Mouse (Mus musculus) midbrain, postnatal 0 days (tissue): Measurements from ENCODE around the gene 9530068E07Rik. TPM values are rescaled to one million over a fixed set of nuclear protein-coding genes. Genes with fewer than 3 reads are reported as not detected.

ENCODE experiments used
- ATAC-seq: fragments of 200-750 bp; cut with Nextera tagmentation; 2 replicates; pipeline ENCODE4 v1.8.0; 2017; ENCODE audit warnings: moderate number of reproducible peaks, mild to moderate bottlenecking, moderate TSS enrichment, moderate library complexity; ENCODE audit not compliant: low FRiP score
- DNase-seq: peaks from one replicate; pipeline ENCODE4 v3.0.0-alpha.2; 2015; ENCODE audit warnings: low spot score
- H3K27ac ChIP-seq: fragments of 300-500 bp; sonication (generic); 2 replicates; pipeline ENCODE4 v1.5.1; 2014; ENCODE audit warnings: low read depth, mild to moderate bottlenecking, low read length, mixed read lengths
- H3K27me3 ChIP-seq: fragments of 300-500 bp; sonication (generic); 2 replicates; pipeline ENCODE4 v1.6.1; 2014; ENCODE audit warnings: low read length, control low read depth, mixed read lengths; ENCODE audit not compliant: insufficient read depth
- H3K36me3 ChIP-seq: fragments of 300-500 bp; sonication (generic); 2 replicates; pipeline ENCODE4 v1.6.1; 2014; ENCODE audit warnings: low read length, control low read depth, mixed read lengths; ENCODE audit not compliant: insufficient read depth
- H3K4me1 ChIP-seq: fragments of 300-500 bp; sonication (generic); 2 replicates; pipeline ENCODE4 v1.6.1; 2014; ENCODE audit warnings: mild to moderate bottlenecking, control low read depth, antibody characterized with exemption, low read length, mixed read lengths; ENCODE audit not compliant: insufficient read depth
- H3K4me2 ChIP-seq: fragments of 300-500 bp; sonication (generic); 2 replicates; pipeline ENCODE4 v1.6.1; 2014; ENCODE audit warnings: low read depth, mild to moderate bottlenecking, low read length, mixed read lengths; ENCODE audit not compliant: poor library complexity, severe bottlenecking
- H3K4me3 ChIP-seq: fragments of 300-500 bp; sonication (generic); 2 replicates; pipeline ENCODE4 v1.5.1; 2014; ENCODE audit warnings: low read depth, mild to moderate bottlenecking, low read length, moderate library complexity
- H3K9ac ChIP-seq: fragments of 300-500 bp; sonication (generic); replicated peaks from 2 replicates; pipeline ENCODE4 v1.6.1; 2014; ENCODE audit warnings: mild to moderate bottlenecking, low read length, moderate library complexity, mixed read lengths; ENCODE audit not compliant: poor library complexity, severe bottlenecking
- H3K9me3 ChIP-seq: fragments of 300-500 bp; sonication (generic); 2 replicates; pipeline ENCODE4 v1.6.1; 2016; ENCODE audit warnings: low read length, control low read depth
- CTCF ChIP-seq: IDR thresholded peaks from 2 replicates; pipeline ENCODE4 v1.5.1; 2016; ENCODE audit warnings: antibody characterized with exemption, mild to moderate bottlenecking
- WGBS: fragments of 180-500 bp; shearing (Covaris S2); extraction: QIAGEN DNeasy Blood & Tissue Kit; methylation state at CpG from one replicate; pipeline ENCODE4 v1.1.7; 2014; 5-methylcytosine and 5-hydroxymethylcytosine counted together
- polyA plus RNA-seq: library from polyadenylated mRNA; unstranded; fragments of >200 nt; fragmentation: Nextera tagmentation; extraction: Ambion mirVana; gene quantifications from 2 replicates; pipeline ENCODE4 v1.2.1, GENCODE M21; 2015
- total RNA-seq: library from RNA; depleted of rRNA; stranded (reverse); fragments of >200 nt; gene quantifications from 2 replicates; pipeline ENCODE4 v1.2.3, GENCODE M21; 2014

Gene 9530068E07Rik
- total and polyA plus RNA-seq, 2 experiments from 2014 or later: 127 to 134 TPM

- no peak overlapping the region for H3K9ac ChIP-seq
- WGBS: 80% methylated on average over 1 of the region's 1 CpGs
- H3K9me3 ChIP-seq: no peaks in the 10 kb centered on the region
- H3K4me3 ChIP-seq: no peak overlapping the region
- no peak overlapping the region for H3K27ac ChIP-seq
- ATAC-seq: no peak
- no peak overlapping the region for H3K4me2 ChIP-seq
- no peak for TF ChIP-seq CTCF
- DNase-seq: no peak
- H3K36me3 ChIP-seq: peaks cover 22% of the 10 kb centered on the region
- no peaks in the 10 kb centered on the region for H3K4me1 ChIP-seq
- H3K27me3 ChIP-seq: no peaks in the 10 kb centered on the region
Measured at GRCm38 (mm10) chr11:52402566-52402965, 6.3 kb downstream of the 9530068E07Rik start.

GRCm38 (mm10) chr11:52404209-52404608 is 8.0 kb downstream of the 9530068E07Rik start:
- 95% methylated on average over 5 of the region's 5 CpGs for whole genome bisulfite sequencing
- no peak overlapping the region for H3K4me3 ChIP-seq
- H3K27me3 ChIP-seq: no peaks in the 10 kb centered on the region
- no peak overlapping the region for H3K9ac ChIP-seq
- H3K27ac ChIP-seq: no peak overlapping the region
- peaks cover 37% of the 10 kb centered on the region for H3K36me3 ChIP-seq
- ATAC-seq (no peak), DNase-seq (no peak)
- TF ChIP-seq CTCF: no peak
- H3K4me1 ChIP-seq: no peaks in the 10 kb centered on the region
- no peaks in the 10 kb centered on the region for H3K9me3 ChIP-seq
- H3K4me2 ChIP-seq: no peak overlapping the region

DNA sequence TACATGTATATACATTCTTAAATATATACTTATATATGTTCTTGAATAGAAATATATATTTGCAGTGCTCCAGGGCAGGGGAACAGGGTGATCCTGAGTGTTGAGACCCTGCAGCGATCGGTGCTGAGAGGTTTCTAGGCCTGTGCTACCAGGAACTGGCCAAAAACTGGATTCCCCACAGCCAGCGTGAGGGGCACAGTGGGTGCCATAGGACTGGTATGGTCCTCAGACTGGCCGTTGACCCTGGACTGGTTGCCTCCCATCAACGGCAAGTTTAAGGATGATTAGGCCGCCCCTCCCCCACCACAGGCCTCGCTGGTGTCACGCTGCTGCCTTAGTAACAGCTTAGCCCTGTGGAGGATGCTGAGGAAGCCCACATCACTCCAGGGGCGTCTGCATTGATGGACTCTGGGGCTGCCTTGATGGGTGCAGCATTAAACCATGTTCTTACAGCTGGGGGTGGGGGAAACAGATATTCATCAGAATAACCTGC is 9.0 kb downstream of the 9530068E07Rik start:
- Histone ChIP-seq H3K36me3 (peaks cover 38% of the 10 kb centered on the region), H3K27me3 (no peaks in the 10 kb centered on the region), H3K4me3 (no peak overlapping the region), H3K4me2 (no peak overlapping the region), H3K9ac (no peak overlapping the region), H3K9me3 (no peaks in the 10 kb centered on the region), H3K27ac (no peak overlapping the region), H3K4me1 (no peaks in the 10 kb centered on the region)
- DNase-seq (no peak), ATAC-seq (no peak)
- no peak for TF ChIP-seq CTCF
- 71% methylated on average over 9 of the region's 9 CpGs for WGBS

- H3K27me3 ChIP-seq: no peaks in the 10 kb centered on the region
- DNase-seq (no peak), ATAC-seq (no peak)
- peaks cover 25% of the 10 kb centered on the region for H3K36me3 ChIP-seq
- WGBS: 84% methylated on average over 5 of the region's 5 CpGs
- no peak overlapping the region for H3K27ac ChIP-seq
- H3K4me2 ChIP-seq: no peak overlapping the region
- no peak overlapping the region for H3K4me3 ChIP-seq
- no peaks in the 10 kb centered on the region for H3K4me1 ChIP-seq
- no peaks in the 10 kb centered on the region for H3K9me3 ChIP-seq
- TF ChIP-seq CTCF: no peak
- no peak overlapping the region for H3K9ac ChIP-seq
Measured at GRCm38 (mm10) chr11:52409316-52409715, 13.1 kb downstream of the 9530068E07Rik start.

- no peak overlapping the region for H3K27ac ChIP-seq
- H3K4me2 ChIP-seq: no peak overlapping the region
- no peak for TF ChIP-seq CTCF
- no peak for ATAC-seq
- WGBS: 78% methylated on average over 5 of the region's 5 CpGs
- H3K27me3 ChIP-seq: no peaks in the 10 kb centered on the region
- no peak overlapping the region for H3K9ac ChIP-seq
- no peaks in the 10 kb centered on the region for H3K9me3 ChIP-seq
- no peak overlapping the region for H3K4me3 ChIP-seq
- H3K4me1 ChIP-seq: no peaks in the 10 kb centered on the region
- no peak for DNase-seq
- no peaks in the 10 kb centered on the region for H3K36me3 ChIP-seq
Measured at GRCm38 (mm10) chr11:52418358-52418757, 22.1 kb downstream of the 9530068E07Rik start.

GRCm38 (mm10) chr11:52419246-52419645 is 23.0 kb downstream of the 9530068E07Rik start:
- Histone ChIP-seq H3K36me3 (no peaks in the 10 kb centered on the region), H3K9ac (no peak overlapping the region), H3K27me3 (no peaks in the 10 kb centered on the region), H3K4me1 (no peaks in the 10 kb centered on the region), H3K4me3 (no peak overlapping the region), H3K27ac (no peak overlapping the region), H3K9me3 (no peaks in the 10 kb centered on the region), H3K4me2 (no peak overlapping the region)
- no peak for ATAC-seq
- 65% methylated on average over 5 of the region's 5 CpGs for WGBS
- no peak for TF ChIP-seq CTCF
- no peak for DNase-seq
